Mouse (Mus musculus): ENCODE data around the gene Pcid2. TPM values are rescaled to one million over a fixed set of nuclear protein-coding genes. Genes with fewer than 3 reads are reported as not detected.

Pcid2 gene
- polyA plus RNA-seq, 1 experiment: 17.3 TPM

DNA sequence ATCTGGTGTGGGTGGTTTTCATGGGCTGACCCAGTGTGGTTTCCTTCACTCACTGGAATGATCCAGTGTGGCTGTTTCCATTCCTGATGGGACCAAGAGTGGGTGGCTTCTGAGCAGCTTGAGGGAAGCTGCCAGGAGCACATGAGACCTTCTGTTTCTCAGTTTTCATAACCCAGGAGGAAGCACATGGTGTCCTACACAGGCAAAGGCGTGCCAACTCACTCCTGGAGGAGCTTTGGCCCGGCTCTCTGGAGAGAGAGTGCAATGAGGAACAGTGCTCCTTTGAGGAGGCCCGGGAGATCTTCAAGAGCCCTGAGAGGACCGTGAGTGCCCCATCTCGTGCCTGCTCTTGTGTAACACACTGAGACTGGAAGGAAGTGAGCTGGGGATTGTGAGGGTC, 76.8 kb downstream of the Pcid2 start:
- H3K4me3 ChIP-seq (ENCODE audit: insufficient read depth, low read depth, low read length): no peak overlapping the region
- TF ChIP-seq CTCF (conservative IDR thresholded peaks at IDR 0.05; ENCODE audit: insufficient read depth, insufficient read length, low read depth, low read length) (no peak), POLR2A (IDR thresholded peaks at IDR 0.05; ENCODE audit: low read depth, low read length) (no peak)
- no peaks in the 10 kb centered on the region for H3K4me1 ChIP-seq (ENCODE audit: control insufficient read depth, insufficient read depth, low read length)
- DNase-seq: no peak
- no peaks in the 10 kb centered on the region for H3K36me3 ChIP-seq (ENCODE audit: control insufficient read depth, insufficient read depth, low read length)
- WGBS: 62% methylated on average over 5 of the region's 5 CpGs
- no peaks in the 10 kb centered on the region for H3K27me3 ChIP-seq (replicated peaks; ENCODE audit: control insufficient read depth, insufficient read depth, low read length)
- H3K27ac ChIP-seq (ENCODE audit: insufficient read depth, low read depth, low read length): no peak overlapping the region

DNA sequence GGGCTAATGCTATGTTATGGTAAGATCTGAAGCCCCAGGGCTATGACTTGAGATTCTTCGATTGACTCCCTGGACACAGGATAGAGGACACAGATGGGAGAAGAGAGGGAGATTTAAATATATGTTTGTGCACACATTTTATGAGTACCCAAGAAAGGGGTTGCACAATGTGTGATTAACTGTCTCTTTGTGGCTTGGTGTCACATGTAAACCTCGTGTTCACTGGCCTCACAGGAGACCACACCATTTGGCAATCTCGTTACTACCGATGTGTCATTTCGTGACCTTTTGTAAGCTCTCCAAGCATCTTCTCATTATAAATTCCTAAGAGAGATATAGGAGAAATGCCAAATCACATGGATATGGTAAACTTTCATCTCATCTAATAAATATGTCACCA, 77.6 kb downstream of the Pcid2 start:
- Histone ChIP-seq H3K27me3 (replicated peaks; ENCODE audit: control insufficient read depth, insufficient read depth, low read length) (no peaks in the 10 kb centered on the region), H3K4me3 (ENCODE audit: insufficient read depth, low read depth, low read length) (no peak overlapping the region), H3K4me1 (ENCODE audit: control insufficient read depth, insufficient read depth, low read length) (no peaks in the 10 kb centered on the region), H3K36me3 (ENCODE audit: control insufficient read depth, insufficient read depth, low read length) (no peaks in the 10 kb centered on the region), H3K27ac (ENCODE audit: insufficient read depth, low read depth, low read length) (no peak overlapping the region)
- TF ChIP-seq POLR2A (IDR thresholded peaks at IDR 0.05; ENCODE audit: low read depth, low read length): no peak
- no peak for TF ChIP-seq CTCF (conservative IDR thresholded peaks at IDR 0.05; ENCODE audit: insufficient read depth, insufficient read length, low read depth, low read length)
- 79% methylated on average over 5 of the region's 5 CpGs for WGBS
- no peak for DNase-seq

Other genes starting within 250 kb of the Pcid2 start
- 15.1 and 16.6 TPM in 2 replicates for gene Mcf2l, start 231.7 kb downstream of the Pcid2 start, polyA plus RNA-seq (2012; rRNA removed)
- gene F7, start 79.4 kb downstream of the Pcid2 start, polyA plus RNA-seq (2012; rRNA removed): 0.19 and 0.39 TPM in 2 replicates
- 0.79 and 0.91 TPM in 2 replicates for gene F10, start 68.2 kb downstream of the Pcid2 start, polyA plus RNA-seq (2012; rRNA removed)
- gene Proz, start 44.5 kb downstream of the Pcid2 start, polyA plus RNA-seq (2012; rRNA removed): 11.7 and 13.3 TPM in 2 replicates
- gene Cul4a, start 162 bp upstream of the Pcid2 start, polyA plus RNA-seq (2012; rRNA removed): 34.4 and 38.0 TPM in 2 replicates
- 1,404 and 1,744 TPM in 2 replicates for gene Lamp1, start 53.7 kb upstream of the Pcid2 start, polyA plus RNA-seq (2012; rRNA removed)
- 66.4 and 71.2 TPM in 2 replicates for gene Grtp1, start 95.2 kb upstream of the Pcid2 start, polyA plus RNA-seq (2012; rRNA removed)
- 0.18 and 0.99 TPM in 2 replicates for gene Adprhl1, start 148.7 kb upstream of the Pcid2 start, polyA plus RNA-seq (2012; rRNA removed)
- 25.0 and 26.0 TPM in 2 replicates for gene Dcun1d2, start 182.7 kb upstream of the Pcid2 start, polyA plus RNA-seq (2012; rRNA removed)
- gene Tmco3, start 182.7 kb upstream of the Pcid2 start, polyA plus RNA-seq (2012; rRNA removed): 70.0 and 72.5 TPM in 2 replicates
- gene Tfdp1, start 233.3 kb upstream of the Pcid2 start, polyA plus RNA-seq (2012; rRNA removed): 26.3 and 26.6 TPM in 2 replicates